Mouse (Mus musculus) forebrain, embryonic 14.5 days (tissue): ENCODE data around the gene Rps15. TPM values are rescaled to one million over a fixed set of nuclear protein-coding genes. Genes with fewer than 3 reads are reported as not detected.

Experiments used
- ATAC-seq: fragments of 200-750 bp; cut with Nextera tagmentation; 2 replicates; pipeline ENCODE4 v1.8.0; 2017; ENCODE audit warnings: mild to moderate bottlenecking, moderate library complexity
- DNase-seq: peaks from one replicate; pipeline ENCODE4 v3.0.0-alpha.2; 2015; ENCODE audit warnings: low spot score
- H3K27ac ChIP-seq: fragments of 300-500 bp; sonication (generic); 2 replicates; pipeline ENCODE4 v1.5.1; 2014; ENCODE audit warnings: low read depth, mild to moderate bottlenecking, control low read depth, low read length, moderate library complexity
- H3K27me3 ChIP-seq: fragments of 300-500 bp; sonication (generic); replicated peaks from 2 replicates; pipeline ENCODE4 v1.6.1; 2014; ENCODE audit warnings: low read length, control low read depth, mixed read lengths; ENCODE audit not compliant: control insufficient read depth, insufficient read depth
- H3K36me3 ChIP-seq: fragments of 300-500 bp; sonication (generic); 2 replicates; pipeline ENCODE4 v1.6.1; 2014; ENCODE audit warnings: low read length, control low read depth; ENCODE audit not compliant: control insufficient read depth, insufficient read depth
- H3K4me1 ChIP-seq: fragments of 300-500 bp; sonication (generic); 2 replicates; pipeline ENCODE4 v1.6.1; 2014; ENCODE audit warnings: antibody characterized with exemption, low read length, control low read depth; ENCODE audit not compliant: control insufficient read depth, insufficient read depth
- H3K4me2 ChIP-seq: fragments of 300-500 bp; sonication (generic); 2 replicates; pipeline ENCODE4 v1.6.1; 2014; ENCODE audit warnings: mild to moderate bottlenecking, control low read depth, low read length
- H3K4me3 ChIP-seq: fragments of 300-500 bp; sonication (generic); 2 replicates; pipeline ENCODE4 v1.5.1; 2014; ENCODE audit warnings: low read depth, low read length, control low read depth
- H3K9ac ChIP-seq: fragments of 300-500 bp; sonication (generic); 2 replicates; pipeline ENCODE4 v1.6.1; 2014; ENCODE audit warnings: mild to moderate bottlenecking, low read length, control low read depth, moderate library complexity
- H3K9me3 ChIP-seq: fragments of 300-500 bp; sonication (generic); replicated peaks from 2 replicates; pipeline ENCODE4 v1.6.1; 2016; ENCODE audit warnings: low read length, control low read depth, mixed read lengths; ENCODE audit not compliant: control insufficient read depth
- WGBS: fragments of 180-500 bp; shearing (Covaris S2); extraction: QIAGEN DNeasy Blood & Tissue Kit; methylation state at CpG from one replicate; pipeline ENCODE4 v1.1.7; 2014; 5-methylcytosine and 5-hydroxymethylcytosine counted together
- polyA plus RNA-seq: library from polyadenylated mRNA; unstranded; fragments of >200 nt; fragmentation: Nextera tagmentation; extraction: Ambion mirVana; gene quantifications from 2 replicates; pipeline ENCODE4 v1.2.1, GENCODE M21; 2014

Rps15 gene
- polyA plus RNA-seq, 1 experiment from 2014 or later: 922 TPM

- Histone ChIP-seq H3K9me3 (no peaks in the 10 kb centered on the region), H3K4me1 (no peaks in the 10 kb centered on the region), H3K36me3 (peaks cover 96% of the 10 kb centered on the region), H3K4me3 (no peak overlapping the region), H3K4me2 (no peak overlapping the region), H3K9ac (no peak overlapping the region), H3K27ac (no peak overlapping the region; the same call in 1 of the 2 replicates), H3K27me3 (no peaks in the 10 kb centered on the region)
- ATAC-seq (no peak), DNase-seq (no peak)
- 75% methylated on average over 8 of the region's 8 CpGs for WGBS
Observed at GRCm38 (mm10) chr10:80281921-80282371, 10.3 kb upstream of the Rps15 start.

GRCm38 (mm10) chr10:80282481-80283441, 9.5 kb upstream of the Rps15 start:
- H3K4me2 ChIP-seq: no peak overlapping the region
- H3K36me3 ChIP-seq: peaks cover 95% of the 10 kb centered on the region
- H3K27ac ChIP-seq: no peak overlapping the region
- no peak overlapping the region for H3K9ac ChIP-seq
- ATAC-seq: no peak
- WGBS: 91% methylated on average over 20 of the region's 20 CpGs
- no peaks in the 10 kb centered on the region for H3K4me1 ChIP-seq
- H3K4me3 ChIP-seq: no peak overlapping the region
- H3K27me3 ChIP-seq: no peaks in the 10 kb centered on the region
- DNase-seq: no peak
- no peaks in the 10 kb centered on the region for H3K9me3 ChIP-seq

GRCm38 (mm10) chr10:80285222-80286070, 6.8 kb upstream of the Rps15 start:
- Histone ChIP-seq H3K4me3 (no peak overlapping the region), H3K4me2 (no peak overlapping the region), H3K9me3 (no peaks in the 10 kb centered on the region), H3K27me3 (no peaks in the 10 kb centered on the region), H3K36me3 (peaks cover 84% of the 10 kb centered on the region), H3K27ac (no peak overlapping the region), H3K9ac (no peak overlapping the region), H3K4me1 (no peaks in the 10 kb centered on the region)
- no peak for ATAC-seq
- DNase-seq: no peak
- 82% methylated on average over 15 of the region's 15 CpGs for WGBS

GRCm38 (mm10) chr10:80288097-80288496, 4.2 kb upstream of the Rps15 start:
- ATAC-seq (no peak), DNase-seq (no peak)
- no peak overlapping the region for H3K4me2 ChIP-seq
- no peak overlapping the region for H3K4me3 ChIP-seq
- WGBS: 92% methylated on average over 12 of the region's 12 CpGs
- no peaks in the 10 kb centered on the region for H3K27me3 ChIP-seq
- H3K4me1 ChIP-seq: peaks cover 4% of the 10 kb centered on the region; the same call in 1 of the 2 replicates
- no peak overlapping the region for H3K9ac ChIP-seq
- H3K27ac ChIP-seq: no peak overlapping the region
- no peaks in the 10 kb centered on the region for H3K9me3 ChIP-seq
- H3K36me3 ChIP-seq: peaks cover 58% of the 10 kb centered on the region

- ATAC-seq: no peak
- Histone ChIP-seq H3K4me2 (no peak overlapping the region), H3K36me3 (peaks cover 58% of the 10 kb centered on the region), H3K4me1 (peaks cover 10% of the 10 kb centered on the region; the same call in 1 of the 2 replicates), H3K9ac (no peak overlapping the region), H3K9me3 (no peaks in the 10 kb centered on the region), H3K27ac (no peak overlapping the region), H3K4me3 (no peak overlapping the region), H3K27me3 (no peaks in the 10 kb centered on the region)
- no peak for DNase-seq
- 75% methylated on average over 8 of the region's 8 CpGs for WGBS
Observed at GRCm38 (mm10) chr10:80288657-80289056, 3.6 kb upstream of the Rps15 start.

GRCm38 (mm10) chr10:80293325-80293724, 1.1 kb downstream of the Rps15 start:
- Histone ChIP-seq H3K4me1 (peaks cover 32% of the 10 kb centered on the region), H3K36me3 (peaks cover 32% of the 10 kb centered on the region), H3K27ac (no peak overlapping the region), H3K9me3 (no peaks in the 10 kb centered on the region), H3K4me3 (peak overlapping the region; percentile 90), H3K27me3 (no peaks in the 10 kb centered on the region), H3K4me2 (peak overlapping the region; percentile 96), H3K9ac (peak overlapping the region; percentile 98)
- 19% methylated on average over 14 of the region's 14 CpGs for WGBS
- no peak for DNase-seq
- ATAC-seq: no peak

- no peak for ATAC-seq
- Histone ChIP-seq H3K4me1 (peaks cover 35% of the 10 kb centered on the region), H3K4me2 (no peak overlapping the region)
Observed at GRCm38 (mm10) chr10:80294311-80294710, 2.1 kb downstream of the Rps15 start.

GRCm38 (mm10) chr10:80294788-80295303, 2.6 kb downstream of the Rps15 start:
- H3K9ac ChIP-seq: peak overlapping the region; percentile 62
- DNase-seq (no peak), ATAC-seq (no peak)
- no peak overlapping the region; the same call in 1 of the 2 replicates for H3K4me2 ChIP-seq
- peak overlapping the region; percentile 89; the same call in 1 of the 2 replicates for H3K27ac ChIP-seq
- H3K9me3 ChIP-seq: no peaks in the 10 kb centered on the region
- peaks cover 21% of the 10 kb centered on the region for H3K36me3 ChIP-seq
- no peak overlapping the region for H3K4me3 ChIP-seq
- H3K27me3 ChIP-seq: no peaks in the 10 kb centered on the region
- peaks cover 35% of the 10 kb centered on the region for H3K4me1 ChIP-seq
- WGBS: 38% methylated on average over 7 of the region's 7 CpGs

More at GRCm38 (mm10) chr10:80294311-80294710, 2.1 kb downstream of the Rps15 start:
- Histone ChIP-seq H3K4me3 (no peak overlapping the region), H3K9me3 (no peaks in the 10 kb centered on the region), H3K27ac (no peak overlapping the region), H3K36me3 (peaks cover 22% of the 10 kb centered on the region), H3K27me3 (no peaks in the 10 kb centered on the region), H3K9ac (no peak overlapping the region)
- 84% methylated on average over 4 of the region's 4 CpGs for WGBS
- no peak for DNase-seq
